Mouse (Mus musculus): ENCODE data around the gene Chd2. TPM values are rescaled to one million over a fixed set of nuclear protein-coding genes. Genes with fewer than 3 reads are reported as not detected.

The Chd2 gene
- total and polyA plus RNA-seq, 2 experiments: 20.1 to 40.0 TPM

DNA sequence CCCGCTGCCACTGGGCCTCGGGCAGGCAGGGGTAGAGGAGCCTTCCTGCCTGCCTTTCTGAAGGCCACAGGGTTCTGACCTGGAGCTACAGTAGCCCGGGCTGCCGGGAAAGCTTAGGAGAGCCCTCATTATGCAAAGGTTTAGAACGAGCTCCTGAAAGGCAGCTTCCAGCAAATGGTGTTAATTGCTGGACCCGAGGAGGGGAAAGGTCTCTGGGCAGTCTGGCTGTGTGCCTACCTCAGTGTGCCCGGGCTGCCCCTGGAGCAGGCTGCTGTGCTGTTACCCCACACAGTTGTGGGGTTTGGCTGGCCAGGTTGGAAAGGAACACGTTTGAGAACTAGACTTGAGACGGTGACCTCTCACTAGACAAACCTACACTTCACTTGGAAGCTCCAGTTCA lies 152.2 kb downstream of the Chd2 start:
- no peak for DNase-seq (ENCODE audit: extremely low read depth, low read depth, low spot score)
- no peak overlapping the region for H3K9ac ChIP-seq (ENCODE audit: low read depth, low read length)
- no peaks in the 10 kb centered on the region for H3K36me3 ChIP-seq (ENCODE audit: control insufficient read depth, insufficient read depth, low read length)
- H3K79me2 ChIP-seq (ENCODE audit: control insufficient read depth, insufficient read depth, low read length): no peaks in the 10 kb centered on the region
- no peak overlapping the region for H3K4me3 ChIP-seq (ENCODE audit: insufficient read depth, low read depth, low read length)
- TF ChIP-seq CTCF (IDR thresholded peaks at IDR 0.05; ENCODE audit: low read depth, low read length) (no peak), POLR2A (IDR thresholded peaks at IDR 0.05; ENCODE audit: extremely low read depth, insufficient read depth, low read length) (no peak)
- 0 out of 2 replicates have a peak, but pooled peaks cover 2% of the 10 kb centered on the region for H3K4me1 ChIP-seq (ENCODE audit: control insufficient read depth, insufficient read depth, low read length)
- no peak overlapping the region for H3K27ac ChIP-seq (replicated peaks; ENCODE audit: insufficient read depth, low read depth, low read length)
- peaks cover 15% of the 10 kb centered on the region; the same call in 1 of the 2 replicates for H3K27me3 ChIP-seq (ENCODE audit: control insufficient read depth, insufficient read depth, low read length)
- 29% methylated on average over 9 of the region's 9 CpGs for WGBS

DNA sequence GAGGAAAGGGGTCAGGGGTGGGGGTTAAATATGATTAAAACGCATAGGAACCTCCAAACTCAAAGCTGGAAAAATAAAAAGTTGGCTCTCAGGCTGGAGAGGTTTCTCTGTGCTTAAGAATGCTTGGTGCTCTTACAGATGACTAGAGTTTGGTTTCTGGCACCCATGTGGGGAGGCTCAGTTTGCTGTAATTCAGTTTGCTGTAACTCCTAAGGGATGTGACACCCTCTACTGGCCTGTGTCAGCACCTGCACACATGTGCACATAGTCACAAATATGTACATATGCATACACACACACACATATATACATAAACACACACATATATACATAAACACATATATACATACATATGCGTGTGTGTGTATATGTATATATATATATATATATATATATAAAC lies 152.8 kb downstream of the Chd2 start:
- H3K79me2 ChIP-seq (ENCODE audit: control insufficient read depth, insufficient read depth, low read length): no peaks in the 10 kb centered on the region
- H3K4me3 ChIP-seq (ENCODE audit: insufficient read depth, low read depth, low read length): no peak overlapping the region
- no peak overlapping the region for H3K9ac ChIP-seq (ENCODE audit: low read depth, low read length)
- no peaks in the 10 kb centered on the region for H3K36me3 ChIP-seq (ENCODE audit: control insufficient read depth, insufficient read depth, low read length)
- 75% methylated on average over 2 of the region's 2 CpGs for WGBS
- H3K27ac ChIP-seq (replicated peaks; ENCODE audit: insufficient read depth, low read depth, low read length): no peak overlapping the region
- H3K27me3 ChIP-seq (ENCODE audit: control insufficient read depth, insufficient read depth, low read length): peaks cover 15% of the 10 kb centered on the region; the same call in 1 of the 2 replicates
- TF ChIP-seq CTCF (IDR thresholded peaks at IDR 0.05; ENCODE audit: low read depth, low read length) (no peak), POLR2A (IDR thresholded peaks at IDR 0.05; ENCODE audit: extremely low read depth, insufficient read depth, low read length) (no peak)
- H3K4me1 ChIP-seq (ENCODE audit: control insufficient read depth, insufficient read depth, low read length): 0 out of 2 replicates have a peak, but pooled peaks cover 2% of the 10 kb centered on the region
- DNase-seq (ENCODE audit: extremely low read depth, low read depth, low spot score): no peak

DNA sequence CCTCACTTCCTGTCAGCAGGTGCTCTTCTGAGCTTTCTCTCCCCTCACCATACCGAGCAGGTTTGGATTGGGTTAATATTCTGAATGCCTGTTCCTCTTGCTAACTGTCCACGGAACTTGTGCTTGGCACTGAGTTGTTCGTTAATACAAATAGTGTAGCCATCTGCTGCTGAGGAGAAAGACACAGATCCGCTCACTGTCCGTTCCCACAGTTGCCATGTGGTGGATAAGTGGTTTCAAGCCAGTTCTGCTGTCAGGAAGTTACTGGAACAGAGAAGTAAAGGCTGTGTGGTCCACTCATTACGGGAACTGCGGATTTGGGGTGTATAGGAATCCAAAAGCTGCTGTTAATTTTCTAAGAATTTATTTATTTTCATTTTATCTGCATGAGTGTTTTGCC lies 158.8 kb downstream of the Chd2 start:
- DNase-seq (ENCODE audit: extremely low read depth, low read depth, low spot score): no peak
- H3K36me3 ChIP-seq (ENCODE audit: control insufficient read depth, insufficient read depth, low read length): no peaks in the 10 kb centered on the region
- no peak overlapping the region for H3K9ac ChIP-seq (ENCODE audit: low read depth, low read length)
- H3K79me2 ChIP-seq (ENCODE audit: control insufficient read depth, insufficient read depth, low read length): no peaks in the 10 kb centered on the region
- H3K4me3 ChIP-seq (ENCODE audit: insufficient read depth, low read depth, low read length): no peak overlapping the region
- 76% methylated on average over 7 of the region's 7 CpGs for WGBS
- TF ChIP-seq CTCF (IDR thresholded peaks at IDR 0.05; ENCODE audit: low read depth, low read length) (no peak), POLR2A (IDR thresholded peaks at IDR 0.05; ENCODE audit: extremely low read depth, insufficient read depth, low read length) (no peak)
- H3K27me3 ChIP-seq (ENCODE audit: control insufficient read depth, insufficient read depth, low read length): no peaks in the 10 kb centered on the region
- H3K4me1 ChIP-seq (ENCODE audit: control insufficient read depth, insufficient read depth, low read length): no peaks in the 10 kb centered on the region
- no peak overlapping the region for H3K27ac ChIP-seq (replicated peaks; ENCODE audit: insufficient read depth, low read depth, low read length)

DNA sequence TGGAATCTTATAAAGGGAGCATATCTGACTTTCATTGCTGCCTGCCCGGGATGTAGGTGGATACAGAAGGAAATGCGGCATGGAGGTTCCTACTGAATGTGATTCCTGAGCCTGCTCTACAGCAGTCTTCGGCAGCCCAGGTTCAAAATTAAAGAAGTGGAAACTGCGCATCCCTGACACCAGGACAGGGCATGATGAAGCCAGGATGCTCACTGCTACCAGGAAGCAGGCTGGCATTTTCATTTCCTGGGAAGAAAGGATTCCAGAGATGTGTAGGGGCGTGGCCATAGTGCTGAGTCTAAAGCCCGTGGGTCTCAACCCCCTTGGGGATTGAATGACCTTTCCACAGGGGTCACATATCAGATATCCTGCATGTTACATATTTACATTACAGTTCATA lies 163.6 kb downstream of the Chd2 start:
- no peak for TF ChIP-seq POLR2A (IDR thresholded peaks at IDR 0.05; ENCODE audit: extremely low read depth, insufficient read depth, low read length)
- no peak for TF ChIP-seq CTCF (IDR thresholded peaks at IDR 0.05; ENCODE audit: low read depth, low read length)
- Histone ChIP-seq H3K79me2 (ENCODE audit: control insufficient read depth, insufficient read depth, low read length) (no peaks in the 10 kb centered on the region), H3K4me1 (ENCODE audit: control insufficient read depth, insufficient read depth, low read length) (peaks cover 2% of the 10 kb centered on the region; the same call in 1 of the 2 replicates), H3K4me3 (ENCODE audit: insufficient read depth, low read depth, low read length) (no peak overlapping the region), H3K9ac (ENCODE audit: low read depth, low read length) (no peak overlapping the region), H3K36me3 (ENCODE audit: control insufficient read depth, insufficient read depth, low read length) (no peaks in the 10 kb centered on the region), H3K27ac (replicated peaks; ENCODE audit: insufficient read depth, low read depth, low read length) (no peak overlapping the region), H3K27me3 (ENCODE audit: control insufficient read depth, insufficient read depth, low read length) (peaks cover 10% of the 10 kb centered on the region)
- no peak for DNase-seq (ENCODE audit: extremely low read depth, low read depth, low spot score)
- WGBS: 73% methylated on average over 6 of the region's 6 CpGs

DNA sequence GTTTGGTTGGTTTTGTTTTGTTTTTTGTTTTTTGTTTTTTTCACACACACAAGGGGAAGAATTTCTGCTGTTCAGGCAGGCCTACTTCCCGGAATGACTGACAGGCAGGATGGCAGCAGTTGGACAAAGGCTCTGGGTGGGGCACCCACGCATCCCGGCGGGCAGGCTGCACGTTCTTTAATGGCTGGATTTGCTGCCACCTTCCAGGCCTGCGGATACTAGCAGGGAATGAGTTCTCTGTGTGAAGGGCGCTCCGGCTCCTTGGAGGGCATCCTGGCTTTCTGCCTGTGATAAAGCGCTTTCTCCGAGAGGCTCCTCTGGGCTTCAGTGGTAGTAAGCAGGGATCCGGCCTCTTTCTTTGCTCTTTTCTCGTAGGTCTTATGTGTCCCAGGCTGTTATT lies 164.3 kb downstream of the Chd2 start:
- Histone ChIP-seq H3K9ac (ENCODE audit: low read depth, low read length) (no peak overlapping the region), H3K27ac (replicated peaks; ENCODE audit: insufficient read depth, low read depth, low read length) (no peak overlapping the region), H3K4me1 (ENCODE audit: control insufficient read depth, insufficient read depth, low read length) (peaks cover 2% of the 10 kb centered on the region), H3K27me3 (ENCODE audit: control insufficient read depth, insufficient read depth, low read length) (peaks cover 10% of the 10 kb centered on the region), H3K4me3 (ENCODE audit: insufficient read depth, low read depth, low read length) (no peak overlapping the region), H3K79me2 (ENCODE audit: control insufficient read depth, insufficient read depth, low read length) (no peaks in the 10 kb centered on the region), H3K36me3 (ENCODE audit: control insufficient read depth, insufficient read depth, low read length) (no peaks in the 10 kb centered on the region)
- no peak for TF ChIP-seq CTCF (IDR thresholded peaks at IDR 0.05; ENCODE audit: low read depth, low read length)
- no peak for TF ChIP-seq POLR2A (IDR thresholded peaks at IDR 0.05; ENCODE audit: extremely low read depth, insufficient read depth, low read length)
- WGBS: 65% methylated on average over 12 of the region's 12 CpGs
- no peak for DNase-seq (ENCODE audit: extremely low read depth, low read depth, low spot score)

Other genes starting within 250 kb of the Chd2 start
- gene Rgma, start 166.3 kb downstream of the Chd2 start, total RNA-seq (2014; rRNA removed): 0.13 and 0.18 TPM in 2 replicates
- 0.28 and 0.37 TPM in 2 replicates for gene Rgma, start 166.3 kb downstream of the Chd2 start, polyA plus RNA-seq (2012; rRNA removed)
- 2.5 and 2.7 TPM in 2 replicates for gene Fam174b, start 198.5 kb upstream of the Chd2 start, total RNA-seq (2014; rRNA removed)
- gene Fam174b, start 198.5 kb upstream of the Chd2 start, polyA plus RNA-seq (2012; rRNA removed): 1.7 and 2.3 TPM in 2 replicates

Data from liver, adult 2 months (tissue).